Mouse (Mus musculus): ENCODE results near the gene Krt77. TPM values are rescaled to one million over a fixed set of nuclear protein-coding genes. Genes with fewer than 3 reads are reported as not detected.

Krt77 gene
- total RNA-seq, 1 experiment from 2014 or later: not detected

- no peak for ATAC-seq (replicated peaks in 1 of 2; ENCODE audit: insufficient read depth in 1 of 2, low FRiP score in 2 of 2, low TSS enrichment in 1 of 2, low read depth in 1 of 2, poor library complexity in 2 of 2, severe bottlenecking in 2 of 2)
Observed at GRCm38 (mm10) chr15:101850694-101851093, 18.8 kb downstream of the Krt77 start, which contains the start of gene Krt1. Krt1 (minus strand) TSS chr15:101850794.

GRCm38 (mm10) chr15:101845971-101846403 is 23.5 kb downstream of the Krt77 start:
- ATAC-seq (replicated peaks in 1 of 2; ENCODE audit: insufficient read depth in 1 of 2, low FRiP score in 2 of 2, low TSS enrichment in 1 of 2, low read depth in 1 of 2, poor library complexity in 2 of 2, severe bottlenecking in 2 of 2): peak; percentile 69 to 70

GRCm38 (mm10) chr15:101843192-101843591 is 26.3 kb downstream of the Krt77 start:
- no peak for ATAC-seq (replicated peaks in 1 of 2; ENCODE audit: insufficient read depth in 1 of 2, low FRiP score in 2 of 2, low TSS enrichment in 1 of 2, low read depth in 1 of 2, poor library complexity in 2 of 2, severe bottlenecking in 2 of 2)

GRCm38 (mm10) chr15:101834784-101835328 is 34.6 kb downstream of the Krt77 start:
- no peak for ATAC-seq (replicated peaks in 1 of 2; ENCODE audit: insufficient read depth in 1 of 2, low FRiP score in 2 of 2, low TSS enrichment in 1 of 2, low read depth in 1 of 2, poor library complexity in 2 of 2, severe bottlenecking in 2 of 2)

- ATAC-seq (replicated peaks in 1 of 2; ENCODE audit: insufficient read depth in 1 of 2, low FRiP score in 2 of 2, low TSS enrichment in 1 of 2, low read depth in 1 of 2, poor library complexity in 2 of 2, severe bottlenecking in 2 of 2): no peak
Observed at GRCm38 (mm10) chr15:101833131-101833530, 36.4 kb downstream of the Krt77 start.

GRCm38 (mm10) chr15:101829441-101829840 is 40.1 kb downstream of the Krt77 start:
- ATAC-seq (replicated peaks in 1 of 2; ENCODE audit: insufficient read depth in 1 of 2, low FRiP score in 2 of 2, low TSS enrichment in 1 of 2, low read depth in 1 of 2, poor library complexity in 2 of 2, severe bottlenecking in 2 of 2): no peak

- ATAC-seq (replicated peaks in 1 of 2; ENCODE audit: insufficient read depth in 1 of 2, low FRiP score in 2 of 2, low TSS enrichment in 1 of 2, low read depth in 1 of 2, poor library complexity in 2 of 2, severe bottlenecking in 2 of 2): no peak
Observed at GRCm38 (mm10) chr15:101821786-101822185, 47.7 kb downstream of the Krt77 start.

GRCm38 (mm10) chr15:101817875-101818274 is 51.6 kb downstream of the Krt77 start, which contains the start of gene Krt2:
Krt2 (minus strand) TSS chr15:101818169.
- ATAC-seq (replicated peaks in 1 of 2; ENCODE audit: insufficient read depth in 1 of 2, low FRiP score in 2 of 2, low TSS enrichment in 1 of 2, low read depth in 1 of 2, poor library complexity in 2 of 2, severe bottlenecking in 2 of 2): no peak

Other genes with a start within 250 kb of the Krt77 start
- gene Gm5414, start 241.5 kb downstream of the Krt77 start, total RNA-seq (2017): not detected in 2 replicates
- 0.10 TPM in 1 of 2 replicates, not detected in the other for gene Gm5478, start 222.3 kb downstream of the Krt77 start, total RNA-seq (2017)
- not detected in 2 replicates for gene Krt6b, start 189.4 kb downstream of the Krt77 start, total RNA-seq (2017)
- gene Krt6a, start 175.4 kb downstream of the Krt77 start, total RNA-seq (2017): not detected in 2 replicates
- gene Krt5, start 156.8 kb downstream of the Krt77 start, total RNA-seq (2017): not detected in 2 replicates
- gene Krt71, start 126.6 kb downstream of the Krt77 start, total RNA-seq (2017): not detected in 2 replicates
- gene Krt72, start 83.2 kb downstream of the Krt77 start, total RNA-seq (2017): not detected in 2 replicates
- gene Krt73, start 67.4 kb downstream of the Krt77 start, total RNA-seq (2017): not detected in 2 replicates
- gene Krt2, start 51.5 kb downstream of the Krt77 start, total RNA-seq (2017): not detected in 2 replicates
- gene Krt1, start 18.9 kb downstream of the Krt77 start, total RNA-seq (2017): not detected in 2 replicates
- not detected in 2 replicates for gene Krt76, start 23.2 kb upstream of the Krt77 start, total RNA-seq (2017)
- not detected in 2 replicates for gene Krt4, start 55.0 kb upstream of the Krt77 start, total RNA-seq (2017)
- not detected in 2 replicates for gene Krt79, start 70.6 kb upstream of the Krt77 start, total RNA-seq (2017)
- not detected in 2 replicates for gene Krt78, start 84.6 kb upstream of the Krt77 start, total RNA-seq (2017)
- gene Krt8, start 134.8 kb upstream of the Krt77 start, total RNA-seq (2017): 0.65 and 1.3 TPM in 2 replicates
- gene Krt18, start 158.5 kb upstream of the Krt77 start, total RNA-seq (2017): 58.8 and 66.5 TPM in 2 replicates
- 451 and 486 TPM in 2 replicates for gene Eif4b, start 204.1 kb upstream of the Krt77 start, total RNA-seq (2017)
- gene Tns2, start 230.7 kb upstream of the Krt77 start, total RNA-seq (2017): 3.6 and 4.0 TPM in 2 replicates

All from hematopoietic stem cell, adult 5-6 weeks (primary cell).